Mouse (Mus musculus) heart, adult 2 months (tissue): Measurements from ENCODE around the gene Dcun1d4. TPM values are rescaled to one million over a fixed set of nuclear protein-coding genes. Genes with fewer than 3 reads are reported as not detected.

Experiments used
- DNase-seq, 2 experiments: peaks; one replicate each; pipeline ENCODE4 v3.0.0; 2021
- H3K27ac ChIP-seq: fragments of 200-600 bp; 2 replicates; pipeline ENCODE4 v1.8.1; 2022
- H3K27me3 ChIP-seq: fragments of 200-500 bp; 2 replicates; pipeline ENCODE4 v1.6.1; 2012; ENCODE audit warnings: mild to moderate bottlenecking, low read length, inconsistent platforms, mixed read lengths; ENCODE audit not compliant: control insufficient read depth, insufficient read depth
- H3K36me3 ChIP-seq: fragments of 200-500 bp; 2 replicates; pipeline ENCODE4 v1.6.1; 2012; ENCODE audit warnings: low read length, inconsistent platforms; ENCODE audit not compliant: control insufficient read depth, insufficient read depth
- H3K4me1 ChIP-seq: fragments of 200-500 bp; 2 replicates; pipeline ENCODE4 v1.6.1; 2011; ENCODE audit warnings: low read length; ENCODE audit not compliant: control insufficient read depth, insufficient read depth
- H3K4me3 ChIP-seq: fragments of 200-600 bp; 2 replicates; pipeline ENCODE4 v1.8.1; 2022
- H3K79me2 ChIP-seq: fragments of 200-500 bp; replicated peaks from 2 replicates; pipeline ENCODE4 v1.6.1; 2012; ENCODE audit warnings: mild to moderate bottlenecking, inconsistent platforms, low read length, moderate library complexity, mixed read lengths; ENCODE audit not compliant: control insufficient read depth, insufficient read depth
- H3K9ac ChIP-seq: fragments of 200-500 bp; 2 replicates; pipeline ENCODE4 v1.6.1; 2012; ENCODE audit warnings: low read depth, mild to moderate bottlenecking, control low read depth, inconsistent platforms, low read length, mixed read lengths
- CTCF ChIP-seq: fragments of 200-600 bp; IDR thresholded peaks from 2 replicates; pipeline ENCODE4 v1.8.1; 2022; ENCODE audit warnings: antibody characterized with exemption, mild to moderate bottlenecking, moderate library complexity
- EP300 ChIP-seq: fragments of 200-500 bp; IDR thresholded peaks from 2 replicates; pipeline ENCODE4 v1.6.1; 2011; ENCODE audit warnings: low read depth, low read length, control low read depth; ENCODE audit not compliant: insufficient read depth
- POLR2A ChIP-seq: fragments of 200-500 bp; IDR thresholded peaks from 2 replicates; pipeline ENCODE4 v1.6.1; 2011; ENCODE audit warnings: mild to moderate bottlenecking, low read depth, low read length, control low read depth; ENCODE audit not compliant: insufficient read depth
- WGBS: fragments of 180-500 bp; shearing (Covaris S2); methylation state at CpG from one replicate; pipeline ENCODE4 v1.1.7; 2018; 5-methylcytosine and 5-hydroxymethylcytosine counted together
- intact Hi-C: fragments of 180-260 bp; cut with DNase I; formaldehyde crosslinking; loops from one replicate; pipeline ENCODE4 v1.15.1; 2025
- polyA plus RNA-seq: library from polyadenylated mRNA; depleted of rRNA; stranded (reverse); fragments of >200 nt; gene quantifications from 2 replicates; pipeline ENCODE4 v1.2.3, GENCODE M21; 2012; rRNA removed
- total RNA-seq, 2 experiments: library from RNA; stranded (reverse); gene quantifications; 2 replicates each; pipeline ENCODE4 v1.2.3; 2021

The Dcun1d4 gene
- total and polyA plus RNA-seq, 3 experiments, result 4.7 to 17.4 (median 17.2) TPM

DNA sequence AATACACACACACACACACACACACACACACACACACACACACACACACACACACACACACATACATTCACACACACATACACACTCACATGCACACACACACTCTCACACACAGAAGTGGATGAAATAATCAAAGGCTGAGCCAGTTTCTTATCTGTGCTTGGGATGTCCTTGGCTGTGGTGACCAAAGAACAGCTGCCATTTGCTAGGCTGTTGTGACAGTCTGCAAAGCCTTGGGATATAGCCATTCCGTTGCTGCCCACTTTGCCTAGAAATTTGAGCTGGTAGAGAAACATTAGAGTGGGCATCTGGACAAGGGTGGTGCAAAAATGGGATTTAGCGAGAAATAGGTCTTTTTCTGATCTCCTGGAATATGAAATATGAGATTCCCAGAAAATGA lies 119.2 kb downstream of the Dcun1d4 start:
- TF ChIP-seq CTCF (no peak), EP300 (no peak), POLR2A (no peak)
- peak; percentile 25 to 26 for DNase-seq

DNA sequence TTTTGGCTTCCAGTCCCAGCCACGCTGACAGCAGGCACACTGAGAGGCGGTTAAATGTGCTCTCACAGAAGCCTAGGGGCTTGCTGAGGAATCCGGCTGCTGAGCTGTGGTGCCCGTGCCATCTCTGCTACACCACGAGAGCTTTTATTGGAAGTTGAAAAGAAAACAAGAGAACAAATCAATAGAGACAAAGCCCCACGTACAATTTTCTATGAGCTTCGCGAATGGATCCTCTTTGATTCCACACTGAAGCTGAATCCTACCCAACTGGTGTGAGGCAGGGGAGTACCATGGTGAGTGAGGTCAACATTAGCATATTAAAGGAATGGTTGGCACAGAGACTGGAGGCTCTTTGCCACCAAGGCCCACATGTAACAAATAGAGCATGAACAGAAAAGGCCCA lies 120.6 kb downstream of the Dcun1d4 start:
- DNase-seq, result no peak
- Histone ChIP-seq H3K79me2 (no peaks in the 10 kb centered on the region), H3K9ac (no peak overlapping the region), H3K27me3 (no peaks in the 10 kb centered on the region), H3K36me3 (no peaks in the 10 kb centered on the region), H3K4me1 (no peaks in the 10 kb centered on the region; the same call in 1 of the 2 replicates), H3K27ac (no peak overlapping the region), H3K4me3 (no peak overlapping the region)
- WGBS, result 83% methylated on average over 8 of the region's 8 CpGs
- intact Hi-C loops, result no loop called here
- TF ChIP-seq EP300 (no peak), CTCF (no peak), POLR2A (no peak)

More for the DNA sequence above, 119.2 kb downstream of the Dcun1d4 start:
- Histone ChIP-seq H3K9ac (no peak overlapping the region), H3K27me3 (no peaks in the 10 kb centered on the region), H3K79me2 (no peaks in the 10 kb centered on the region), H3K4me1 (no peaks in the 10 kb centered on the region; the same call in 1 of the 2 replicates), H3K27ac (no peak overlapping the region), H3K4me3 (no peak overlapping the region), H3K36me3 (no peaks in the 10 kb centered on the region)
- 48% methylated on average over 2 of the region's 2 CpGs for WGBS
- intact Hi-C loops, result no loop called here

DNA sequence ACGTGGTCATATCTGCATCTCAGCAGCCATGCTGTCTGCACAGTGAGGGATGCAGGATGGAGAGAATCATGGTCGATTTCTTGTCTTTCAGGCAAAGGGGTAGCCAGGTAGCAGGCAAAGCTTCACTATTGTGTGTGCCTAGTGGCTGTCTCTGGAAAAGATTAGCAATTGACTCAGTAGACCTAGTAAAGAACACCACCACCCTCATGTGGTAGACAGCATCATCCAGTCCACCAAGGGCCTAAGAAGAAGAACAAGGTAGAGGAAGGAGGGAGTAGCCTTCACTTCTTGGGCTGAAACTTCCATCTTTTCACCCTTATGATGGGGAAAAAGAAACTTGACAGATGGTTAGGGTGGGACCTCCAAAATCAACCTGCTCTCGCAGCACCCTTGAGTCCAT lies 122.1 kb downstream of the Dcun1d4 start:
- Histone ChIP-seq H3K27ac (no peak overlapping the region), H3K36me3 (no peaks in the 10 kb centered on the region), H3K4me1 (no peaks in the 10 kb centered on the region; the same call in 1 of the 2 replicates), H3K4me3 (no peak overlapping the region), H3K27me3 (no peaks in the 10 kb centered on the region), H3K79me2 (no peaks in the 10 kb centered on the region), H3K9ac (no peak overlapping the region)
- 75% methylated on average over 3 of the region's 3 CpGs for WGBS
- no peak for DNase-seq
- intact Hi-C loops, result no loop called here
- no peak for TF ChIP-seq POLR2A
- TF ChIP-seq CTCF, result 0 out of 2 replicates have a peak, but pooled peaks have one; percentile 17

DNA sequence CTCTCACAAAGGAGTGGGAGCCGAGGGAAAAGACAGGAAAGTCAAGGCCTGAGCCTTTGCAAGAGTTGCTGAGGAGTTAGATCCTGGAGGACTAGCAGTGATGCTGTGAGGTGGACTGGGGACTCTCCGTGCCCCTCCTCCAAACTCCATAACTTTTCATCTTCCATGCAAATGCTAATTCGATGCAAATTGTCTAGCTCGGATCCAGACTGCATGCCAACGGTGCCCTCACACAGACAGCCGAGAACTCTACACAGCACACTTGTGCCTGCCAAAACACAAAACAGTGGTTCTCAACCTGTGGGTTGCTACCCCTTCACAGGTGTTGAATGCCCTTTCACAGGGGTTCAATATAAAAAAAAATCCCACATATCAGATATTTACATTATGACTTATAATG lies 123.7 kb downstream of the Dcun1d4 start:
- no peak overlapping the region for H3K4me3 ChIP-seq
- H3K27ac ChIP-seq, result no peak overlapping the region
- TF ChIP-seq CTCF (no peak), POLR2A (no peak), EP300 (no peak)
- no peaks in the 10 kb centered on the region for H3K79me2 ChIP-seq
- H3K27me3 ChIP-seq, result no peaks in the 10 kb centered on the region
- intact Hi-C loops, result no loop called here
- 89% methylated on average over 6 of the region's 6 CpGs for WGBS
- no peaks in the 10 kb centered on the region for H3K4me1 ChIP-seq
- no peaks in the 10 kb centered on the region for H3K36me3 ChIP-seq
- DNase-seq, result no peak
- no peak overlapping the region for H3K9ac ChIP-seq

DNA sequence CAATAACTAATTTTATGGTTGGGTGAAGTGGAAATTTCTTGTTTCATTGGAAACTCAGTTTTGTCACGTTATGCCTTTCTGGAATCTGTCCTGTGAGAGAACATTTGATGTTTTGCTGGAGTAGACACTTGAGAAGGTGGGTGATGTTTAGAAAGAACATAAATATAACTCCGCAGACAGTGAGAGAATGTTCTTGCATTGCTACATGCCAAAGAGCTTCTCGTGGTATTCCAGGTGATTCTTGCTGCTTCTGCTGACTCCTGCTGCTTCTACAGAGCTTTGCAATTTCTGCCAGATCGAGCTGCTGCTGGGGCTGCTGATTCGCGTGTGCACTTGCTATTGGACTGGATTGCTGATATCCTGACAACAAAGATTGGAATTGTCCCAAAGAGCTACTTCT lies 124.2 kb downstream of the Dcun1d4 start:
- Histone ChIP-seq H3K4me1 (no peaks in the 10 kb centered on the region), H3K27me3 (no peaks in the 10 kb centered on the region), H3K27ac (no peak overlapping the region), H3K79me2 (no peaks in the 10 kb centered on the region), H3K9ac (no peak overlapping the region), H3K36me3 (no peaks in the 10 kb centered on the region), H3K4me3 (no peak overlapping the region)
- intact Hi-C loops, result no loop called here
- no peak for DNase-seq
- TF ChIP-seq POLR2A (no peak), EP300 (no peak), CTCF (no peak)
- 80% methylated on average over 6 of the region's 6 CpGs for WGBS

Other genes starting within 250 kb of the Dcun1d4 start
- gene Fryl, start 224.4 kb upstream of the Dcun1d4 start, total RNA-seq, result 10 to 100 TPM; 32.9 to 40.7 TPM
- gene Fryl, start 224.4 kb upstream of the Dcun1d4 start, polyA plus RNA-seq, result 25.9 and 27.4 TPM in 2 replicates
- 100 to 1,000 TPM; 232 to 249 TPM for gene Ociad1, start 188.2 kb upstream of the Dcun1d4 start, total RNA-seq
- 83.4 and 133 TPM in 2 replicates for gene Ociad1, start 188.2 kb upstream of the Dcun1d4 start, polyA plus RNA-seq
- 10 to 100 TPM in 1 of 2 experiments, 1 to 10 TPM in 1; 9.0 to 10.5 TPM for gene Ociad2, start 140.0 kb upstream of the Dcun1d4 start, total RNA-seq
- gene Ociad2, start 140.0 kb upstream of the Dcun1d4 start, polyA plus RNA-seq, result 1.6 and 4.8 TPM in 2 replicates
- not detected for gene Cwh43, start 74.9 kb upstream of the Dcun1d4 start, total RNA-seq
- gene Cwh43, start 74.9 kb upstream of the Dcun1d4 start, polyA plus RNA-seq, result not detected in 2 replicates
- not detected for gene Lrrc66, start 151.5 kb downstream of the Dcun1d4 start, total RNA-seq
- 0.04 TPM in 1 of 2 replicates, not detected in the other for gene Lrrc66, start 151.5 kb downstream of the Dcun1d4 start, polyA plus RNA-seq
- 100 to 1,000 TPM; 101 to 113 TPM for gene Sgcb, start 166.8 kb downstream of the Dcun1d4 start, total RNA-seq
- 43.2 and 84.3 TPM in 2 replicates for gene Sgcb, start 166.8 kb downstream of the Dcun1d4 start, polyA plus RNA-seq
- under 1 TPM; 0.21 to 0.30 TPM for gene Spata18, start 170.4 kb downstream of the Dcun1d4 start, total RNA-seq
- gene Spata18, start 170.4 kb downstream of the Dcun1d4 start, polyA plus RNA-seq, result 0.91 and 1.3 TPM in 2 replicates